Mouse (Mus musculus) urinary bladder, postnatal 4 days (tissue): Measurements from ENCODE around the gene Cyp8b1.

ENCODE experiments used
- DNase-seq, 2 experiments: peaks; one replicate each; pipeline ENCODE4 v3.0.0; 2021 to 2022; ENCODE audit warnings: low spot score in 2 of 2

Cyp8b1 gene

DNA sequence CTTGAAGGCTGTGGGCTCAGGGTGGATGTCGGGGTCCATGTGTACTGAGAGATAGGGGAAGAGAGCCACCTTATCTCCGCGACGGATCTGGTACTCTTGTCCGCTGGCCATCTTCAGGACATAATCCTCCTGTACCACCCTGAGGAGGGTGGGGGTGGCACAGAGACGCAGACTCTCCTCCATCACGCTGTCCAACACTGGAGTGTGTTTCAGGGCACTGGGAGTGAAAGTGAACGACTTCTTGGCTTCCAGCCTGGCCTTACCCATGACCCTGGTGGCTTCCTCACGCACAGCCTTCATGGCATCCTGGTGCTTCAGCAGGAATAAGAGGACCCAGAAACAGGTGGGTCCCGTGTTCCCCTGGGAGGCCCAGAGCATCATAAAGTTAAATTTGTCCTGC, 1.0 kb downstream of the Cyp8b1 start:
- DNase-seq = no peak

GRCm38 (mm10) chr9:121914226-121914757, 1.8 kb downstream of the Cyp8b1 start:
- no peak for DNase-seq

GRCm38 (mm10) chr9:121912786-121913185, 3.3 kb downstream of the Cyp8b1 start:
- DNase-seq = no peak

GRCm38 (mm10) chr9:121911196-121911595, 4.9 kb downstream of the Cyp8b1 start:
- no peak for DNase-seq

DNA sequence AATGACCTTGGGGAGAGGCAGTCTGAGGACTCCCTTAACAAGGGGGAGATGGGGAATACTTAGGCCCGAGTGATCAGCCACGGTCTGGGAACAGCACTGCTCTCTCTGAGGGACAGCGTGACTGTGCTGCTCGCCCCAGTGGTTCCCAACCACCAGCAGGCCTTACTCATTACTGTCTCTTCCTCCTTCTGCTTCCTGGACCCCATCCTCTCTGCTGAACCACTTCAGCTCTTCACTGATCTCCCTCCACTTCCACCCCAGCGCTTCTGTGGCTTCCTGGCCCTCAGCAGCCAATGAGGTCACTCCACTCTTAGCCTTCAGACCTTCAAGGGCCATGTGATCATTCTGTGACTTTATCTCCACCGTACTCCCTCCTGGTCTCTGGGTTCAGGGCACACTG, 6.5 kb downstream of the Cyp8b1 start:
- DNase-seq = no peak

GRCm38 (mm10) chr9:121908321-121908720, 7.8 kb downstream of the Cyp8b1 start:
- DNase-seq = peak in 1 of 2 experiments; percentile 54

DNA sequence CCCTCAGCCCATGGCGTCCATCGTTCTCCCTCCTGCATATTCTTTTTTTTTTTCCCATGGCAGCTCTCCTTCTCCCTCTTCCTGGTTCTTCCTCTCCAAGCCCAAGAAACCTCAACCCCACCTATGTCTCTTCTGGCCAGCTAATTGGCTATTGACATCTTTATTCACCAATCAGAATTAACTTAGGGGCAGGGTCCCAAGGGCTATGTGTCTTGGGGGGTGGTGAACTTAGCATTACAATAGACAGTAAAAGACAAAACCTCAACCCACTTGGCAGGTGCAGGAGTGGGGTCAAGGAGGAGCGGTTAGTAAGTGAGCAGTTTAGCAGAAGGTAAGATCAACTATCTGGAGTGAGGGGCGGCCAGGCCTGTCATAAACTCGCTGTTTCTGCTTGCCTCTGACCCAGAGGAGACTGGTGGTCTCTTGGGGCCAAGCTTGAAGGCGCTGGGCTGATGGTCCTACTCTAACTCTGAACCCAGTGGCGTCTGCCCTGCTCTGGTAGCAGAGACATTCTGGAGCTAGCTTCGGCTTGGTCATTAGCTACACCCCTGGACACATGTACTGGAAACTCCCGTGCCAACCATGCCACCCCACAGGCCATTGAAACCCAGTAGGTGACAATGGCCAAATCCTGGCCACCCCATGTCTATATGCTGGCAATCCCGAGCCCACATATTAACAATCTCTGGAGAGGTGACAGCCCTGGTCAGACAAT, 8.6 kb downstream of the Cyp8b1 start:
- peak in 1 of 2 experiments; percentile 54 for DNase-seq

DNA sequence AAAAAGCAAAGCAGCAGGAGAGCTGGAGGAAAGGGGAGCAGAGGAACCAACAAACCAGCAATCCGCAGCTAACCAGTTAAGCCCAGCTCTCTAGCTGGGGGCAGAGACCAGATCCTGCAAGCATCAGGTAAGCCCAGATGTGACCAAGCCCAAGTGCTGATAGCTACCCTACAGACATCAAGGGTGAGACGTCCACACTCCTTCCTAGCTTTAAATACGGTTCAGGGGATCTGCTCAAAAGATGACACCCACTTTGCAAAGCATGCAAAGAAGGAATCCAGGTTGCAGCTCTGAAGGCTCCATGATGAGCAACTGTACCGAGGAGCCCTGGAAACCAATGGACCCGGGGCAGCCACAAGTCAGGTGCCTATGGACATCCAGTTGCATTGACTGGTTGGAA, 9.6 kb downstream of the Cyp8b1 start:
- DNase-seq = peak in 1 of 2 experiments; percentile 48

GRCm38 (mm10) chr9:121905556-121906185, 10.4 kb downstream of the Cyp8b1 start:
- peak in 1 of 2 experiments; percentile 34 for DNase-seq

DNA sequence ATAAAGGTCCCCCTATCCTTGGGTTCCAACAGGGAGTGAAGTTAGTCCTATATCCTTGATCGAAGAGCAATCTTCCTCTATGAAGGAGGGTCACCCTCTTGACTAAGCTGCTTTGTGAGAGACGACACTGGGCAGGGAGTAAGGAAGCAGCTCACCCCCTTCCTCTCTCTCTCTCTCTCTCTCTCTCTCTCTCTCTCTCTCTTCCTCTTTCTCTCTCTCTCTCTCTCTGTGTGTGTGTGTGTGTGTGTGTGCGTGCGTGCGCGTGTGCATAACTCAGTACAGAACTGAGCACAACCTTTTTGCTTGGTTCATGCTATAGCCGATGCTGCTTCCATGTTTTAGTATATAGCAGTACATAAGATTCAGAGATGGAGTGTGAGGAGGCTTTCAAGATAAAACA, 11.2 kb downstream of the Cyp8b1 start:
- no peak for DNase-seq

DNA sequence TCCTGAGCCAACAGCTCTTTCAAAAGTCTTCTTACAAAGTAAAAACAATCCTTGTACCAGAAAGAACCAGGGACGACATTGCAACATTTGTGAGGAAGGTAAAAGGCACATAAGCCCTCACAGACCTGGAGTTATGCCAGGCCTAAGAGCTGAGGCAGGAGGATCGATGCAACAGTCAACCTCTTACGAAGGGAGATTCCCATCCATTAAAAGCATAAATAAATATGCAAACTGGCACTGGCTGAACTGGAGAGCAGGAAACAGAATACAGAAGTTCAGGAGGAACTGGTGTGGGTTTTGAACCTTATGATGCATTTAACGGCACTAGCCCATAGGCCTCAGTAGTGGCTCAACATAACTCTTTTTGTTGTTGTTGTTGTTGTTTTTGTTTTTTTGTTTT, 11.8 kb downstream of the Cyp8b1 start:
- DNase-seq = peak in 1 of 2 experiments; percentile 40

GRCm38 (mm10) chr9:121903476-121904305, 12.4 kb downstream of the Cyp8b1 start:
- DNase-seq = peak in 1 of 2 experiments; percentile 59

DNA sequence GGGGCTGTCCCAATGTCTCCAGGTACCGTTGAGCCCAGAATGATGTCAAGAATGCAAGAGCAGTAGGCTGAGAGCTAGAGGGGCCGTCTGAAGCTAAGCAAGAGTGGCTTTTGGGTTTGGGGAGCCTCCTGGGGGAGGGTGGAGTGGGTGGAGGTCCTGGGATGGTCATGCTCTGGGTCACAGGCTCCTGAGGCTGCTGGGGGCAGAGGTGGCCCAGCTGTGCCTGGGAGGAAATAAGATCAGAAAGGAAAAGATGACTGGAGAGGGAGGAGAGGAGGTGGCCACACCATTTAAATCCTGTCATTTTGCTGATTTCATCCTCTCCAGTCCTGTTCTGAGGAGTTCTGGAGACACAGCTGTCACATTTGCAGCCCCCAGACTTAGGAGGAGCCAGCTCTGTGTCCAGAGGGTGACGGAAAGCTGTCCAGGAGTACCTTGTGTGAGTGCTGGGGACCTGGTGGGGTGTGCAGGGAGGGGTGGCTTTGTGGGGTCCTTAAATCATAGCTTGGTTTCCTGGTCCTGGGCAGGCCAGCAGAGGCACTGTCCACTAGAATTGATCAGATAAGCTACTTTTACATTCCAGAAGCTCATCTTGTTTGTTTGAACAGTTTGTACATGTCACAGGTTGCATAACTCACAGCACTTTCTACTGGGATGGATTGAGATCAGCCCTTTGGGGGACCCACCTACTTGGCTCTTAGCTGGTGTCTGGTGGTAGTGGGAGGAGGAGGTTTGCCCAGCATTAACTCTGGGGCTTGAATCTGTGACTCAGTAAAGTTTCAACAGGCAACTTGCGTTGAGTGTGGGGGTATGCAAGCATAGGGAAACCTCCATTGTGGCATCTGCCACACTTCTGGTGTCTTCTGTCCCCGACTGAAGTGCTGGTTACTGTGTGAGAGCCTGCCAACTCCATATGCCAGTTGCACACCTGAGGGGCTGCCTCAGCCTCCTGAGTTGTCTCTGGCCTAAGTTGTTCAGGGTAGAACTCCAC, 14.1 kb downstream of the Cyp8b1 start:
- DNase-seq = peak in 1 of 2 experiments; percentile 44

DNA sequence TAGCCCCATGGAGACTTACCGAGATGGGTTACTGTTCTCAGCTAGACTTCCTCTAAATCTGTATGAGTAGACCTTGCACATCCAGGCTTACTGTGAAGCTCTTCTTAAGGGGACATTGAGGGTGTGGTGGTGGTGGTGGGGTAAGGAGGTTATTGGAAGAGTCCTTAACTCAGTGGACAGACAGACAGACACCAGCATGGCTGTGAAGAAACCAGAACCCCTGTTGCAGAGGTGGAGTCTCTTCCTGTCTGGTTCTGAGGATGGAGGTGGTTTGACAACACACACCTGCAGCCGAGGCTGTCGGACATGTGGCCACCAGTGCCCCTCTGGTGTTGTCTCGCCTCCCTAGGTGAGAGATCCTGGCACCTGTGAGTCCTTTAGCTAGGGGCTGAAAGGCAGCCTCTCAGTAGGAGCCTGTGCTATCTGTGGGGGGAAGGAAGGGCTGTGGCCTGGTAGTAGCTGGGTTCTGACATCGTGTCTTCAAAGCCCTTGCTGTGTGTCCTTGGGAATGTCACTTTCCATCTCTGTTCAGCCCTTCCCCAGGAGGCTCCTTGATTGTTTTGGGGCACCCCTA, 15.7 kb downstream of the Cyp8b1 start:
- DNase-seq = peak in 1 of 2 experiments; percentile 54

DNA sequence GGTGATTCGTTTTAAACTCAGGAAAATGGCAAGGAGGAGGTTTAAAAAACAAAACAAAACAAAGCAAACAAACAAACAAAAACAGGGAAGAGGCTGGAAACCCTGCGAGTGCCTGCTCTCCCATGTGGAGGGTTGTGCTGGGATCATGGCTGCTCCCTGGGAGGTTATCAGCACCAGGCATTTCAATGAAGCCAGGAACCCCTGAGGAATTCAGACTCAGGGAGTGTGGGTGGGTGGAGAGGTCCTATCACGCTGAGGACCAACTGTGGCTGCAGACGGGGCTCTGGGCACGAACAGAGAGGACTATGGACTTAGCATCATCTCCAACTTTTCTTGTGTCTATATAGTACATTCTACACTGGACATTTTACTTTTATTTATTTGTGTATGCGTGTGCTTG, 16.8 kb downstream of the Cyp8b1 start:
- DNase-seq = no peak

- peak in 1 of 2 experiments; percentile 42 for DNase-seq
Measured at GRCm38 (mm10) chr9:121898245-121898644, 17.9 kb downstream of the Cyp8b1 start, which contains the start of gene Ackr2. TSS of gene Ackr2 (plus strand) at chr9:121898355.

DNA sequence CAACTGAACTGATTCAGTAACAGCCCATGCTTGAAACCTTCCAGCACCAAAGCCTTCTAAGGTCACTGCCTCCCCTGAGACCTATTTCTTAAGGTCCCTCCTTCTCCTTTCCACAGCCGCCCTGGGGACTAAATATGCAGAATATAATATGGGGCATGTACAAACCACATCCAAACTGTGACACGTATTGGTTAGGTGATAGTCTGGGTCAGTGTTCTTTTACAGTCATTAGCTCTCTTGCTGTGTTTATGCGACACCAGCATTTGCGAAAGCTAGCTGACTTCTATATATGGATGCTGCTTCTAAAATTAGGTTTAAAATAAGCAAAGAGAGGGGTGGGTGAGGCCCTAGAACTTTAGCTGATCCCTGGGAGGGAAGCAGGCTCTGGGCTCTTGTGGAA, 19.3 kb downstream of the Cyp8b1 start:
- no peak for DNase-seq

DNA sequence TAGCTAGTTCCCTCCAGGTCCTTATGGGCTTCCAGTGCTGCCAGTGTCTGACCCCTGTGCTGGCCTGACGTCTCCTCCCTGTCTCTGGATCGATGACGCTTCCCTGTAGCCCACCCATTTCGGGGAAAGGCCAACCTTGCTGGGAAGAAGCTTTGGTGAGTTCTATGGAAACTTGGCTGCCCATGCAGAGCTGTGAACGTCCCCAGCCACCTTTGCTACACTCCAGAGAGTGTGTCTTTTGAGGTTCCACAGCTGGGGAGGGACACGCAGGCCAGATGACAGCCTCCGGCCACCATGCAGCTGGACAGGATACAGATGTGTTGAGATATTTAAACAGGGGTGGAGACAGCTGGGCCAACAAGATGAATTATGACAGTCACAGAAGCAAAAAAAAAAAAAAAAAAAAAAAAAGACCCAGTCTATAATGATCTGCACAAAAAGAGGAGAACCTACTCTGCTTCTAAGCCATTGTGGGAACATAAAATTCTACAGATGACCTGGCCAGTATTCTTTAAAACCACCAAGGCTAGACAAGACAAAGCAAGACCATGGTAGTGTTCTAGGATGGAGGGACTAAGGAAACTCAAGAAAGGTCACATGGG, 20.6 kb downstream of the Cyp8b1 start:
- DNase-seq = peak in 1 of 2 experiments; percentile 57

- no peak for DNase-seq
Measured at GRCm38 (mm10) chr9:121894447-121894846, 21.7 kb downstream of the Cyp8b1 start.

- DNase-seq = no peak
Measured at GRCm38 (mm10) chr9:121892057-121892687, 23.9 kb downstream of the Cyp8b1 start.
